Mouse (Mus musculus): ENCODE measurements around the gene Ing3. TPM values are rescaled to one million over a fixed set of nuclear protein-coding genes. Genes with fewer than 3 reads are reported as not detected.

The Ing3 gene
- total RNA-seq, 1 experiment from 2014 or later: 26.9 TPM

DNA sequence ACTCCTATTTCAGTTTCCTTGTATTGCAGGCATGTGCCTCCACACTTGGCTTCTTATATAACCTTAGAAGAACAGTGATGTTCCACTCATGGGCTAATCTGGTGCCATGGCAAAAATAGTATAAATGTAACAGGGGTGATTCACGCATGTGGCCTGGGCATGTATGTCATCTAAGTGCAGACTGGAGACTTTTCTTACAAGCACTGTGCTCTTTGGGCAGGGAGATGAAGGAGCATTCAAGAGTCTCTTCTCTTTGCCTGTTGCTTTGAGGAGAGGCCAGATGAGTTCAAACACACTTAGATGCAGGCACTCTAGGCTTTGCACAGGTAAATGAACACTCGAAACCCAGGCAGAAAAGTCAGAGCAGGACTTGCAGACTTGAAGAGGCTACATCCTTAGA lies 74.8 kb downstream of the Ing3 start:
- DNase-seq: no peak

Other genes starting within 250 kb of the Ing3 start
- 177 and 191 TPM in 2 replicates for gene Tspan12, start 97.1 kb upstream of the Ing3 start, total RNA-seq (2021)
- 31.3 and 35.4 TPM in 2 replicates for gene Cped1, start 36.3 kb downstream of the Ing3 start, total RNA-seq (2021)